Mouse (Mus musculus): ENCODE measurements around the gene A730071L15Rik.

GRCm38 (mm10) chr11:6187399-6187798, 12.4 kb upstream of the A730071L15Rik start:
- TF ChIP-seq POLR2A (IDR thresholded peaks at IDR 0.05; ENCODE audit: borderline replicate concordance, control insufficient read depth, low read depth, low read length) (no peak), CTCF (IDR thresholded peaks at IDR 0.05; ENCODE audit: control insufficient read depth, insufficient read depth, low read length) (no peak)

All from bone marrow, adult 2 months (tissue).